ENCODE assay signal across 22 mouse cellular contexts in the genomic region with DNA sequence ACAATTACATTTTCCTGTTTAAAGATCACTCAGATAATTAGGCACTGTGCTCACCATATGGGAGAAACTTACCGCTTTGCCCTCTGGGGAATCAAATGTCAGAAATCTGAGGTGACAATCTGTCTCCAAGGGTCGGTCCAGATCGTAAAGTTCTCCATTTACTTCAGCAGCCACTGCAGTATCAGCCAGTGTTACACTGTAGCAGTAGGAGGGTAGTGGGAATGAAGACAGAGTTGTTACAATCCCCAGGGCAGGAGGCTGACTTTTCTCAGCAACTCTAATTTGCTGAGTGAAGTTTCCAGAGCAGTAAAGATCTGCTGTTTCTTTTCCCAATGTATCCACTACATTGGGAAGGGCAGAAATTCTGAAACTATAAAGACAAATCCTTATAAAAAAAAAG. TPM values are rescaled to one million over a fixed set of nuclear protein-coding genes. Genes with fewer than 3 reads are reported as not detected.
A peak's percentile ranks its signal among the peaks of the same experiment; 100 is the strongest.
DNase-seq lines count a peak whose midpoint lies in the region; ATAC-seq and TF ChIP-seq lines count a peak whose summit lies in the region.
"Had no signal": no experiment of that assay in that cellular context is flagged by ENCODE, and none has a peak within 500 bp of the region (broad histone marks: within the 10 kb centered on the region; RNA-seq: fewer than 3 reads in every experiment).

No protein-coding gene starts in this region.

- H3K4me2 ChIP-seq in liver, embryonic 13.5 days = peak overlapping the region; percentile 81; the same call in 1 of the 2 replicates
- H3K4me2 ChIP-seq in liver, embryonic 12.5 days = no peak overlapping the region
- H3K4me2 ChIP-seq in liver, embryonic 14.5 days (ENCODE audit: low read depth) = peak overlapping the region; percentile 91; the same call in 1 of the 2 replicates
- H3K4me2 ChIP-seq in liver, embryonic 11.5 days = no peak overlapping the region

- H3K9ac ChIP-seq in liver, embryonic 13.5 days = no peak overlapping the region
- no peak overlapping the region for H3K9ac ChIP-seq in liver, embryonic 12.5 days
- no peak overlapping the region for H3K9ac ChIP-seq in liver, embryonic 14.5 days (replicated peaks)
- no peak overlapping the region for H3K9ac ChIP-seq in liver, embryonic 11.5 days (ENCODE audit: low read depth, low read length)

- H3K36me3 ChIP-seq in liver, embryonic 13.5 days = peaks cover 47% of the 10 kb centered on the region
- H3K36me3 ChIP-seq in liver, embryonic 12.5 days = peaks cover 52% of the 10 kb centered on the region
- peaks cover 22% of the 10 kb centered on the region for H3K36me3 ChIP-seq in liver, embryonic 14.5 days (replicated peaks; ENCODE audit: control insufficient read depth, insufficient read depth, low read depth)
- peaks cover 35% of the 10 kb centered on the region for H3K36me3 ChIP-seq in liver, embryonic 11.5 days (ENCODE audit: control insufficient read depth, insufficient read depth, low read length)

- H3K4me1 ChIP-seq in liver, embryonic 13.5 days (replicated peaks) = peaks cover 19% of the 10 kb centered on the region
- H3K4me1 ChIP-seq in liver, embryonic 12.5 days = peaks cover 16% of the 10 kb centered on the region
- H3K4me1 ChIP-seq in liver, embryonic 14.5 days (replicated peaks; ENCODE audit: control insufficient read depth in 2 of 2, insufficient read depth in 2 of 2, low read length in 1 of 2) = peaks cover 0 to 3% of the 10 kb centered on the region in 2 experiments; a peak in 1 of 4 replicates
- 0 out of 2 replicates have a peak, but pooled peaks cover 3% of the 10 kb centered on the region for H3K4me1 ChIP-seq in liver, embryonic 11.5 days (replicated peaks; ENCODE audit: control insufficient read depth, insufficient read depth, low read length)

- no peaks in the 10 kb centered on the region for H3K9me3 ChIP-seq in liver, embryonic 13.5 days (replicated peaks)
- no peaks in the 10 kb centered on the region for H3K9me3 ChIP-seq in liver, embryonic 12.5 days (replicated peaks)
- no peaks in the 10 kb centered on the region for H3K9me3 ChIP-seq in liver, embryonic 14.5 days (ENCODE audit: control insufficient read depth, low read length)
- no peaks in the 10 kb centered on the region for H3K9me3 ChIP-seq in liver, embryonic 11.5 days (ENCODE audit: control insufficient read depth, low read length)
- H3K9me3 ChIP-seq: G1E had no signal

- DNase-seq in heart, adult 11 months = peak; percentile 64
- no peak for DNase-seq in heart, adult 8-10 months (ENCODE audit: low spot score)
- DNase-seq in liver, embryonic 13.5 days = no peak
- DNase-seq in liver, embryonic 14.5 days (ENCODE audit: low read depth in 3 of 3, low spot score in 3 of 3) = no peak
- DNase-seq in liver, embryonic 11.5 days (ENCODE audit: low spot score) = no peak
- DNase-seq in testis, postnatal 14 days (ENCODE audit: low spot score) = peak; percentile 53
- no peak for DNase-seq in testis, postnatal 10 days (ENCODE audit: low spot score)
- DNase-seq: adrenal gland, adult 2 months; adrenal gland, adult 8-10 months; adrenal gland, postnatal 10 days; adrenal gland, postnatal 14 days; adrenal gland, postnatal 25 days; adrenal gland, postnatal 36 days; B cell, adult 2 months; cerebellum, adult 11 months; cerebellum, adult 11-12 months had no signal

- ATAC-seq in liver, embryonic 13.5 days (ENCODE audit: low read depth) = no peak
- ATAC-seq in liver, embryonic 12.5 days = no peak
- ATAC-seq in liver, embryonic 14.5 days (ENCODE audit: insufficient read depth) = no peak
- ATAC-seq in liver, embryonic 11.5 days (replicated peaks; ENCODE audit: low FRiP score) = no peak
- ATAC-seq: activated CD4-positive, CD25-positive, alpha-beta regulatory T cell, adult 4 months; CD4-positive, CD25-positive, alpha-beta regulatory T cell, adult 4 months; Patski had no signal

- no peak overlapping the region for H3K4me3 ChIP-seq in liver, embryonic 13.5 days (replicated peaks)
- H3K4me3 ChIP-seq in liver, embryonic 12.5 days = no peak overlapping the region
- no peak overlapping the region for H3K4me3 ChIP-seq in liver, embryonic 14.5 days (ENCODE audit: insufficient read depth in 1 of 2, low read depth in 2 of 2, low read length in 2 of 2)
- H3K4me3 ChIP-seq in liver, embryonic 11.5 days (ENCODE audit: low read depth, low read length) = no peak overlapping the region

- no peak for TF ChIP-seq EP300 in liver, embryonic 14.5 days (IDR thresholded peaks at IDR 0.05; ENCODE audit: low read depth)

- TF ChIP-seq CTCF in liver, embryonic 14.5 days (IDR thresholded peaks at IDR 0.05; ENCODE audit: low read depth) = no peak

- H3K27me3 ChIP-seq in liver, embryonic 13.5 days = no peaks in the 10 kb centered on the region
- 0 out of 2 replicates have a peak, but pooled peaks cover 3% of the 10 kb centered on the region for H3K27me3 ChIP-seq in liver, embryonic 12.5 days (replicated peaks)
- H3K27me3 ChIP-seq in liver, embryonic 14.5 days (ENCODE audit: control insufficient read depth, insufficient read depth, low read length) = no peaks in the 10 kb centered on the region
- H3K27me3 ChIP-seq in liver, embryonic 11.5 days (replicated peaks; ENCODE audit: control insufficient read depth, insufficient read depth, low read length) = no peaks in the 10 kb centered on the region
- H3K27me3 ChIP-seq: CH12.LX, Patski had no signal

- H3K27ac ChIP-seq in liver, embryonic 13.5 days = no peak overlapping the region
- H3K27ac ChIP-seq in liver, embryonic 12.5 days = no peak overlapping the region
- no peak overlapping the region for H3K27ac ChIP-seq in liver, embryonic 14.5 days
- H3K27ac ChIP-seq in liver, embryonic 11.5 days (ENCODE audit: low read depth, low read length) = no peak overlapping the region

- WGBS in liver, embryonic 13.5 days (ENCODE audit: insufficient replicate concordance) = 82% methylated on average over 3 of the region's 3 CpGs
- 88% methylated on average over 3 of the region's 3 CpGs for WGBS in liver, embryonic 12.5 days (ENCODE audit: insufficient replicate concordance)
- 79% methylated on average over 3 of the region's 3 CpGs for WGBS in liver, embryonic 14.5 days (ENCODE audit: insufficient replicate concordance)
- WGBS in liver, embryonic 11.5 days = 91% methylated on average over 3 of the region's 3 CpGs

RNA-seq across cellular contexts. Expression of gene Tars2, which starts 7.1 kb away (rescaled TPM):
- 10 to 100 TPM; 48.1 to 51.8 (median 49.0) TPM for total RNA-seq in heart, adult 8-10 months (2022)
- polyA plus RNA-seq in liver, embryonic 13.5 days (2015; fragmentation: Nextera tagmentation; extraction: Ambion mirVana) = 49.4 and 50.4 TPM in 2 replicates
- 66.1 and 66.3 TPM in 2 replicates for polyA plus RNA-seq in liver, embryonic 12.5 days (2016; fragmentation: Nextera tagmentation; extraction: Ambion mirVana)
- 14.5 and 19.9 TPM in 2 replicates for polyA plus RNA-seq in liver, embryonic 14.5 days (2012; rRNA removed)
- 37.1 and 39.9 TPM in 2 replicates for polyA plus RNA-seq in liver, embryonic 14.5 days (2014; fragmentation: Nextera tagmentation; extraction: Ambion mirVana)
- polyA plus RNA-seq in liver, embryonic 11.5 days (2014; fragmentation: Nextera tagmentation; extraction: Ambion mirVana) = 97.9 and 102 TPM in 2 replicates

RNA-seq across cellular contexts. Expression of gene Ecm1, which starts 13.6 kb away (rescaled TPM):
- 10 to 100 TPM; 36.6 to 76.5 (median 42.3) TPM for total RNA-seq in heart, adult 8-10 months (2022)
- polyA plus RNA-seq in liver, embryonic 13.5 days (2015; fragmentation: Nextera tagmentation; extraction: Ambion mirVana) = 9.8 and 10.7 TPM in 2 replicates
- polyA plus RNA-seq in liver, embryonic 12.5 days (2016; fragmentation: Nextera tagmentation; extraction: Ambion mirVana) = 14.1 and 15.2 TPM in 2 replicates
- 9.3 and 9.8 TPM in 2 replicates for polyA plus RNA-seq in liver, embryonic 14.5 days (2012; rRNA removed)
- polyA plus RNA-seq in liver, embryonic 14.5 days (2014; fragmentation: Nextera tagmentation; extraction: Ambion mirVana) = 10.2 and 12.9 TPM in 2 replicates
- 30.4 and 31.7 TPM in 2 replicates for polyA plus RNA-seq in liver, embryonic 11.5 days (2014; fragmentation: Nextera tagmentation; extraction: Ambion mirVana)

Comparison
In these comparisons a context has a peak if more than half of its experiments do, and no peak if none do; other contexts are left out.
1. DNase-seq: peak in heart, adult 11 months (single experiment) and testis, postnatal 14 days (single experiment); none in heart, adult 8-10 months (single experiment), liver, embryonic 13.5 days (single experiment), liver, embryonic 14.5 days (0 of 3), liver, embryonic 11.5 days (single experiment) and testis, postnatal 10 days (single experiment).
2. H3K4me2 ChIP-seq: peak in liver, embryonic 13.5 days (single experiment) and liver, embryonic 14.5 days (single experiment); none in liver, embryonic 12.5 days (single experiment) and liver, embryonic 11.5 days (single experiment).